ENCODE assay signal across 11 mouse cellular contexts in genomic region chr8:56269687-56270663, GRCm38 (mm10). TPM values are rescaled to one million over a fixed set of nuclear protein-coding genes. Genes with fewer than 3 reads are reported as not detected.
A peak's percentile ranks its signal among the peaks of the same experiment; 100 is the strongest.
DNase-seq lines count a peak whose midpoint lies in the region; ATAC-seq and TF ChIP-seq lines count a peak whose summit lies in the region.
"Had no signal": no experiment of that assay in that cellular context is flagged by ENCODE, and none has a peak within 500 bp of the region (broad histone marks: within the 10 kb centered on the region; RNA-seq: fewer than 3 reads in every experiment).

No protein-coding gene starts in this region.

- no peaks in the 10 kb centered on the region for H3K36me3 ChIP-seq in lung, embryonic 14.5 days (ENCODE audit: insufficient read depth)
- H3K36me3 ChIP-seq in heart, embryonic 13.5 days, result no peaks in the 10 kb centered on the region
- H3K36me3 ChIP-seq in midbrain, postnatal 0 days (ENCODE audit: insufficient read depth, low read length), result no peaks in the 10 kb centered on the region
- H3K36me3 ChIP-seq: forebrain, embryonic 10.5 days; limb, embryonic 12.5 days; midbrain, embryonic 15.5 days had no signal

- no peaks in the 10 kb centered on the region for H3K27me3 ChIP-seq in lung, embryonic 14.5 days (ENCODE audit: insufficient read depth, low read length)
- no peaks in the 10 kb centered on the region for H3K27me3 ChIP-seq in heart, embryonic 13.5 days (replicated peaks)
- no peaks in the 10 kb centered on the region for H3K27me3 ChIP-seq in midbrain, postnatal 0 days (ENCODE audit: insufficient read depth, low read length)
- H3K27me3 ChIP-seq: limb, embryonic 12.5 days; midbrain, embryonic 15.5 days had no signal

- 34% methylated on average over 10 of the region's 10 CpGs for WGBS in lung, embryonic 14.5 days
- WGBS in heart, embryonic 13.5 days, result 45% methylated on average over 10 of the region's 10 CpGs
- 82% methylated on average over 10 of the region's 10 CpGs for WGBS in midbrain, postnatal 0 days

- no peak for TF ChIP-seq CTCF in lung, embryonic 14.5 days (IDR thresholded peaks at IDR 0.05; ENCODE audit: low read depth)
- no peak for TF ChIP-seq CTCF in midbrain, postnatal 0 days (IDR thresholded peaks at IDR 0.05)

- DNase-seq in lung, embryonic 14.5 days, result peak; percentile 8
- DNase-seq in lung, postnatal 4 days, result no peak
- peak; percentile 37 for DNase-seq in kidney, adult 18-20 months
- DNase-seq in lung, postnatal 36 days, result peak; percentile 30
- no peak for DNase-seq in midbrain, postnatal 0 days (ENCODE audit: low spot score)
- no peak for DNase-seq in left cerebral cortex, adult 18-20 months (ENCODE audit: low spot score in 2 of 2)

- no peak overlapping the region for H3K9ac ChIP-seq in lung, embryonic 14.5 days
- H3K9ac ChIP-seq in heart, embryonic 13.5 days, result no peak overlapping the region
- H3K9ac ChIP-seq in midbrain, postnatal 0 days (replicated peaks; ENCODE audit: low read length, poor library complexity, severe bottlenecking), result no peak overlapping the region
- H3K9ac ChIP-seq: limb, embryonic 12.5 days; midbrain, embryonic 15.5 days had no signal

- H3K9me3 ChIP-seq in lung, embryonic 14.5 days (ENCODE audit: low read depth, low read length), result no peaks in the 10 kb centered on the region
- H3K9me3 ChIP-seq in heart, embryonic 13.5 days, result no peaks in the 10 kb centered on the region
- H3K9me3 ChIP-seq in midbrain, postnatal 0 days (ENCODE audit: low read length), result no peaks in the 10 kb centered on the region
- H3K9me3 ChIP-seq: forebrain, embryonic 10.5 days; limb, embryonic 12.5 days; midbrain, embryonic 15.5 days had no signal

- H3K27ac ChIP-seq in lung, embryonic 14.5 days (ENCODE audit: low read depth), result no peak overlapping the region; the same call in 1 of the 2 replicates
- H3K27ac ChIP-seq in heart, embryonic 13.5 days (replicated peaks), result peak overlapping the region; percentile 39
- no peak overlapping the region for H3K27ac ChIP-seq in midbrain, postnatal 0 days (ENCODE audit: low read depth, low read length)
- H3K27ac ChIP-seq: forebrain, embryonic 10.5 days; limb, embryonic 12.5 days; midbrain, embryonic 15.5 days had no signal

- H3K4me1 ChIP-seq in lung, embryonic 14.5 days (ENCODE audit: insufficient read depth), result no peaks in the 10 kb centered on the region; the same call in 1 of the 2 replicates
- H3K4me1 ChIP-seq in heart, embryonic 13.5 days, result peaks cover 21% of the 10 kb centered on the region
- H3K4me1 ChIP-seq in midbrain, postnatal 0 days (ENCODE audit: insufficient read depth, low read length), result no peaks in the 10 kb centered on the region
- H3K4me1 ChIP-seq: forebrain, embryonic 10.5 days; limb, embryonic 12.5 days; midbrain, embryonic 15.5 days had no signal

- H3K4me3 ChIP-seq in lung, embryonic 14.5 days (ENCODE audit: low read depth, low read length), result no peak overlapping the region
- H3K4me3 ChIP-seq in heart, embryonic 13.5 days, result no peak overlapping the region
- H3K4me3 ChIP-seq in midbrain, postnatal 0 days (ENCODE audit: low read depth, low read length), result no peak overlapping the region
- H3K4me3 ChIP-seq: forebrain, embryonic 10.5 days; limb, embryonic 12.5 days; midbrain, embryonic 15.5 days had no signal

- no peak overlapping the region for H3K4me2 ChIP-seq in lung, embryonic 14.5 days
- H3K4me2 ChIP-seq in heart, embryonic 13.5 days, result 0 out of 2 replicates have a peak overlapping the region, but pooled peaks have one; percentile 11
- H3K4me2 ChIP-seq in midbrain, postnatal 0 days (ENCODE audit: low read depth, low read length, poor library complexity, severe bottlenecking), result no peak overlapping the region
- H3K4me2 ChIP-seq: limb, embryonic 12.5 days; midbrain, embryonic 15.5 days had no signal

- peak; percentile 60 for ATAC-seq in lung, embryonic 14.5 days (ENCODE audit: insufficient read depth)
- no peak for ATAC-seq in heart, embryonic 13.5 days (ENCODE audit: extremely low read depth, insufficient number of reproducible peaks, low FRiP score, low TSS enrichment)
- no peak for ATAC-seq in midbrain, postnatal 0 days (ENCODE audit: low FRiP score)
- ATAC-seq: midbrain, embryonic 15.5 days had no signal

RNA-seq across cellular contexts. Expression of gene Hpgd, which starts 24.4 kb away (rescaled TPM):
- polyA plus RNA-seq in lung, embryonic 14.5 days (2014; fragmentation: Nextera tagmentation; extraction: Ambion mirVana), result 15.6 and 17.7 TPM in 2 replicates
- polyA plus RNA-seq in heart, embryonic 13.5 days (2015; fragmentation: Nextera tagmentation; extraction: Ambion mirVana), result 14.5 and 17.5 TPM in 2 replicates
- 1.4 and 6.7 TPM in 2 replicates for total RNA-seq in midbrain, postnatal 0 days (2014; rRNA removed)
- polyA plus RNA-seq in midbrain, postnatal 0 days (2015; fragmentation: Nextera tagmentation; extraction: Ambion mirVana), result 3.6 and 3.9 TPM in 2 replicates
- total RNA-seq in left cerebral cortex, adult 18-20 months (2021), result 1 to 10 TPM; 2.7 to 3.2 TPM
- total RNA-seq: MEL had no signal

Comparison
In these comparisons a context has a peak if more than half of its experiments do, and no peak if none do; other contexts are left out.
1. DNase-seq: peak in lung, embryonic 14.5 days (single experiment), kidney, adult 18-20 months (single experiment) and lung, postnatal 36 days (single experiment); none in lung, postnatal 4 days (0 of 2), midbrain, postnatal 0 days (single experiment) and left cerebral cortex, adult 18-20 months (0 of 2).